9 mouse cellular contexts compared by ENCODE assay signal in genomic region chr5:117946605-117947004, GRCm38 (mm10). TPM values are rescaled to one million over a fixed set of nuclear protein-coding genes. Genes with fewer than 3 reads are reported as not detected.
A peak's percentile ranks its signal among the peaks of the same experiment; 100 is the strongest.
DNase-seq lines count a peak whose midpoint lies in the region; ATAC-seq lines count a peak whose summit lies in the region.
"Had no signal": no experiment of that assay in that cellular context is flagged by ENCODE, and none has a peak within 500 bp of the region (broad histone marks: within the 10 kb centered on the region; RNA-seq: fewer than 3 reads in every experiment).

No protein-coding gene starts in this region.

- H3K4me1 ChIP-seq in midbrain, embryonic 11.5 days (ENCODE audit: control insufficient read depth, insufficient read depth, low read length) = no peaks in the 10 kb centered on the region
- H3K4me1 ChIP-seq: neural tube, embryonic 13.5 days had no signal

- intact Hi-C loops in heart, postnatal 10 days (cut with DNase I) = loop anchor here (2.0 to 5.0 kb wide), 2 partner anchors 334 to 440 kb away; no protein-coding TSS in a partner anchor

- ATAC-seq in midbrain, embryonic 11.5 days (ENCODE audit: low FRiP score) = no peak

- no peaks in the 10 kb centered on the region for H3K27me3 ChIP-seq in midbrain, embryonic 11.5 days (ENCODE audit: control insufficient read depth, insufficient read depth, low read length)
- H3K27me3 ChIP-seq: neural tube, embryonic 13.5 days had no signal

- no peaks in the 10 kb centered on the region for H3K36me3 ChIP-seq in midbrain, embryonic 11.5 days (ENCODE audit: control insufficient read depth, insufficient read depth, low read length)
- H3K36me3 ChIP-seq: neural tube, embryonic 13.5 days had no signal

- H3K9me3 ChIP-seq in midbrain, embryonic 11.5 days (ENCODE audit: control insufficient read depth, low read length) = no peaks in the 10 kb centered on the region
- H3K9me3 ChIP-seq: neural tube, embryonic 13.5 days had no signal

- H3K27ac ChIP-seq in midbrain, embryonic 11.5 days (ENCODE audit: low read depth, low read length) = no peak overlapping the region
- H3K27ac ChIP-seq: neural tube, embryonic 13.5 days had no signal

- 38% methylated on average over 4 of the region's 4 CpGs for WGBS in midbrain, embryonic 11.5 days

- peak; percentile 25 to 57 for DNase-seq in heart, postnatal 10 days
- no peak for DNase-seq in heart, adult 8-10 months (ENCODE audit: low spot score)
- peak; percentile 55 for DNase-seq in A20 (ENCODE audit: low read depth, low spot score)
- peak; percentile 49 for DNase-seq in ZHBTc4 (ENCODE audit: low read depth, low spot score)
- peak; percentile 22 for DNase-seq in embryo, embryonic 11.5 days (ENCODE audit: low read depth, low spot score)
- DNase-seq in layer of hippocampus, adult 9-10 months (ENCODE audit: low spot score) = peak; percentile 67
- peak; percentile 44 for DNase-seq in mesoderm, embryonic 11.5 days (ENCODE audit: low read depth, low spot score)
- no peak for DNase-seq in midbrain, embryonic 11.5 days (ENCODE audit: low spot score, missing footprints)

- no peak overlapping the region for H3K9ac ChIP-seq in midbrain, embryonic 11.5 days (ENCODE audit: low read length)
- H3K9ac ChIP-seq: neural tube, embryonic 13.5 days had no signal

- no peak overlapping the region for H3K4me3 ChIP-seq in midbrain, embryonic 11.5 days (ENCODE audit: low read depth, low read length)
- H3K4me3 ChIP-seq: neural tube, embryonic 13.5 days had no signal

- no peak overlapping the region for H3K4me2 ChIP-seq in midbrain, embryonic 11.5 days
- H3K4me2 ChIP-seq: neural tube, embryonic 13.5 days had no signal

RNA-seq across cellular contexts. Expression of gene Fbxo21, which starts 29.9 kb away (rescaled TPM):
- total RNA-seq in heart, postnatal 10 days (2021) = 10 to 100 TPM; 47.4 to 55.5 TPM
- 10 to 100 TPM; 29.2 to 43.0 (median 35.2) TPM for total RNA-seq in heart, adult 8-10 months (2022)
- polyA plus RNA-seq in midbrain, embryonic 11.5 days (2014; fragmentation: Nextera tagmentation; extraction: Ambion mirVana) = 90.9 and 93.4 TPM in 2 replicates

Comparison
In these comparisons a context has a peak if more than half of its experiments do, and no peak if none do; other contexts are left out.
1. DNase-seq: peak in heart, postnatal 10 days (2 of 2), A20 (single experiment), ZHBTc4 (single experiment), embryo, embryonic 11.5 days (single experiment), layer of hippocampus, adult 9-10 months (single experiment) and mesoderm, embryonic 11.5 days (single experiment); none in heart, adult 8-10 months (single experiment) and midbrain, embryonic 11.5 days (single experiment).